Mouse (Mus musculus) cerebellum, postnatal 4 days (tissue): ENCODE results near the gene Btbd35f13.
"Not testable (repeated sequence)": the region's sequence is repeated elsewhere in the genome, so short reads cannot be mapped to it uniquely, and the experiment has no call there.

Experiments
- DNase-seq, 2 experiments: peaks; one replicate each; pipeline ENCODE4 v3.0.0; 2022; ENCODE audit warnings: low spot score in 2 of 2, mixed read lengths in 1 of 2

Btbd35f13 gene

GRCm38 (mm10) chrX:33656872-33657271 is at the start of gene Btbd35f13:
TSS of gene Btbd35f13 (plus strand) at chrX:33657172.
- DNase-seq = not testable (repeated sequence)

- not testable (repeated sequence) for DNase-seq
Observed at GRCm38 (mm10) chrX:33702249-33702648, 45.3 kb downstream of the Btbd35f13 start, which contains the start of gene Btbd35f14. TSS of gene Btbd35f14 (minus strand) at chrX:33702349.
